Mouse (Mus musculus) CH12.LX (cell line): ENCODE results near the gene Ifi27l2b. TPM values are rescaled to one million over a fixed set of nuclear protein-coding genes. Genes with fewer than 3 reads are reported as not detected.

Experiments used
- DNase-seq: peaks from one replicate; pipeline ENCODE4 v3.0.0-alpha.2; 2013; ENCODE audit errors: extremely low read depth
- H3K27ac ChIP-seq: 2 replicates; pipeline ENCODE4 v1.5.1; 2012; ENCODE audit warnings: low read depth, mild to moderate bottlenecking, control low read depth, moderate library complexity; ENCODE audit not compliant: insufficient read depth
- H3K27me3 ChIP-seq: replicated peaks from 2 replicates; pipeline ENCODE3; 2012; ENCODE audit warnings: inconsistent platforms
- H3K36me3 ChIP-seq, 2 experiments: replicated peaks in 1 of 2; 2 replicates each; pipeline versions ENCODE3 to v1.6.1; 2012; ENCODE audit warnings: inconsistent platforms in 1 of 2, low read length in 1 of 2, mild to moderate bottlenecking in 1 of 2, mixed read lengths in 1 of 2, moderate library complexity in 1 of 2; ENCODE audit not compliant: control insufficient read depth in 1 of 2, insufficient read depth in 1 of 2
- H3K4me1 ChIP-seq, 2 experiments: 2 replicates each; pipeline ENCODE4 v1.6.1; 2012; ENCODE audit warnings: inconsistent platforms in 1 of 2, moderate library complexity in 1 of 2; ENCODE audit not compliant: insufficient read depth in 2 of 2, control insufficient read depth in 1 of 2
- H3K4me2 ChIP-seq: 2 replicates; pipeline ENCODE4 v1.6.1; 2012; ENCODE audit warnings: low read depth, mild to moderate bottlenecking, control low read depth; ENCODE audit not compliant: poor library complexity, insufficient read depth, severe bottlenecking
- H3K4me3 ChIP-seq, 3 experiments: fragments of 150-350 bp in 1 of 3; sonication (generic) in 1 of 3; replicated peaks in 1 of 3; 2 replicates each; pipeline versions ENCODE3 to v1.5.1; 2011 to 2012; ENCODE audit warnings: low read depth in 2 of 3, low read length in 2 of 3, mild to moderate bottlenecking in 2 of 3, moderate library complexity in 2 of 3, control low read depth in 1 of 3, improper control_type of control experiment in 1 of 3, inconsistent platforms in 1 of 3, mixed read lengths in 1 of 3; ENCODE audit not compliant: poor library complexity in 1 of 3
- H3K79me2 ChIP-seq: replicated peaks from 2 replicates; pipeline ENCODE4 v1.6.1; 2012; ENCODE audit warnings: mild to moderate bottlenecking, moderate library complexity; ENCODE audit not compliant: control insufficient read depth, poor library complexity, insufficient read depth, severe bottlenecking; ENCODE audit errors: extremely low read depth
- H3K9ac ChIP-seq: 2 replicates; pipeline ENCODE4 v1.6.1; 2012; ENCODE audit warnings: low read depth, mild to moderate bottlenecking, control low read depth, moderate library complexity; ENCODE audit not compliant: insufficient read depth
- H3K9me3 ChIP-seq: replicated peaks from 2 replicates; pipeline ENCODE3; 2012; ENCODE audit warnings: low read length, inconsistent platforms, mixed read lengths
- CHD1 ChIP-seq: IDR thresholded peaks from 2 replicates; pipeline ENCODE4 v1.6.1; 2012; ENCODE audit warnings: low read depth, low read length, improper control_type of control experiment, inconsistent platforms
- CHD2 ChIP-seq: IDR thresholded peaks from 2 replicates; pipeline ENCODE4 v1.6.1; 2011; ENCODE audit warnings: low read length, improper control_type of control experiment
- CTCF ChIP-seq, 2 experiments: IDR thresholded peaks in 1 of 2; conservative IDR thresholded peaks in 1 of 2; 2 replicates each; pipeline ENCODE4 v1.5.1; 2011 to 2012; ENCODE audit warnings: low read depth in 2 of 2, low read length in 2 of 2, improper control_type of control experiment in 1 of 2, inconsistent platforms in 1 of 2, mild to moderate bottlenecking in 1 of 2, moderate library complexity in 1 of 2
- EP300 ChIP-seq: IDR thresholded peaks from 2 replicates; pipeline ENCODE4 v1.6.1; 2011; ENCODE audit warnings: low read length, improper control_type of control experiment
- ETS1 ChIP-seq: conservative IDR thresholded peaks from 2 replicates; pipeline ENCODE4 v1.6.1; 2012; ENCODE audit warnings: low read depth, mild to moderate bottlenecking, inconsistent platforms, low read length, improper control_type of control experiment, moderate library complexity
- IRF4 ChIP-seq: IDR thresholded peaks from 2 replicates; pipeline ENCODE4 v1.6.1; 2014; ENCODE audit warnings: low read depth, mild to moderate bottlenecking, inconsistent platforms, low read length, improper control_type of control experiment
- JUN ChIP-seq: IDR thresholded peaks from 2 replicates; pipeline ENCODE4 v1.6.1; 2011; ENCODE audit warnings: low read depth, mild to moderate bottlenecking, low read length, improper control_type of control experiment, moderate library complexity; ENCODE audit not compliant: insufficient read depth
- KAT2A ChIP-seq: IDR thresholded peaks from 2 replicates; pipeline ENCODE4 v1.6.1; 2012; ENCODE audit warnings: low read length, improper control_type of control experiment, inconsistent platforms; ENCODE audit not compliant: insufficient replicate concordance
- MAX ChIP-seq: IDR thresholded peaks from 2 replicates; pipeline ENCODE4 v1.6.1; 2011; ENCODE audit warnings: low read length, improper control_type of control experiment
- MXI1 ChIP-seq: IDR thresholded peaks from 2 replicates; pipeline ENCODE4 v1.6.1; 2011; ENCODE audit warnings: mild to moderate bottlenecking, low read depth, low read length, improper control_type of control experiment
- POLR2AphosphoS2 ChIP-seq: IDR thresholded peaks from 2 replicates; pipeline ENCODE4 v1.6.1; 2011; ENCODE audit warnings: low read depth, low read length, improper control_type of control experiment
- RAD21 ChIP-seq: IDR thresholded peaks from 2 replicates; pipeline ENCODE4 v1.6.1; 2011; ENCODE audit warnings: low read depth, mild to moderate bottlenecking, low read length, improper control_type of control experiment, moderate library complexity
- RCOR1 ChIP-seq: conservative IDR thresholded peaks from 2 replicates; pipeline ENCODE4 v1.6.1; 2012; ENCODE audit warnings: low read depth, mild to moderate bottlenecking, inconsistent platforms, low read length, improper control_type of control experiment
- SIN3A ChIP-seq: IDR thresholded peaks from 2 replicates; pipeline ENCODE4 v1.6.1; 2012; ENCODE audit warnings: low read length, improper control_type of control experiment, inconsistent platforms
- TBP ChIP-seq: conservative IDR thresholded peaks from 2 replicates; pipeline ENCODE4 v1.6.1; 2011; ENCODE audit warnings: low read depth, low read length, improper control_type of control experiment
- UBTF ChIP-seq: IDR thresholded peaks from 2 replicates; pipeline ENCODE4 v1.6.1; 2012; ENCODE audit warnings: low read depth, mild to moderate bottlenecking, inconsistent platforms, low read length, improper control_type of control experiment, moderate library complexity
- USF1 ChIP-seq: IDR thresholded peaks from 2 replicates; pipeline ENCODE4 v1.6.1; 2014; ENCODE audit warnings: low read depth, mild to moderate bottlenecking, inconsistent platforms, low read length, improper control_type of control experiment
- ZC3H11A ChIP-seq: IDR thresholded peaks from 2 replicates; pipeline ENCODE4 v1.6.1; 2012; ENCODE audit warnings: low read depth, mild to moderate bottlenecking, inconsistent platforms, low read length, improper control_type of control experiment
- ZMIZ1 ChIP-seq: IDR thresholded peaks from 2 replicates; pipeline ENCODE4 v1.6.1; 2012; ENCODE audit warnings: low read depth, mild to moderate bottlenecking, inconsistent platforms, low read length, improper control_type of control experiment
- dilution Hi-C: fragments of 300-500 bp; cut with MboI; formaldehyde crosslinking; loops from 2 replicates; pipeline ENCODE4 v1.14.3; 2020; ENCODE audit warnings: low sequenced_read_pairs; ENCODE audit not compliant: extremely low pct_unique_long_range_greater_than_20kb, extremely low pct_ligation_motif_present
- in situ Hi-C: fragments of 300-500 bp; cut with MboI; formaldehyde crosslinking; loops from 3 replicates; pipeline ENCODE4 v1.14.3; 2019; ENCODE audit warnings: low sequenced_read_pairs, low pct_ligation_motif_present, low pct_unique_long_range_greater_than_20kb, mixed read lengths
- polyA plus RNA-seq: library from polyadenylated mRNA; unstranded; fragments of >175 nt; gene quantifications from 2 replicates; pipeline ENCODE4 v1.2.1, GENCODE M21; 2012; ENCODE audit warnings: low read depth; ENCODE audit not compliant: insufficient read length
- total RNA-seq, 2 experiments: library from RNA; depleted of rRNA; stranded (reverse); fragments of 300-350 nt in 1 of 2; fragments of >200 nt in 1 of 2; gene quantifications; 2 replicates each; pipeline ENCODE4 v1.2.3; 2012 to 2014

The Ifi27l2b gene
- total and polyA plus RNA-seq, 3 experiments = not detected

- Histone ChIP-seq H3K4me2 (0 out of 2 replicates have a peak overlapping the region, but pooled peaks have one; percentile 22), H3K27me3 (no peaks in the 10 kb centered on the region), H3K9me3 (no peaks in the 10 kb centered on the region), H3K27ac (peak overlapping the region; percentile 71)
- DNase-seq = peak; percentile 65
- TF ChIP-seq KAT2A (no peak), JUN (no peak), SIN3A (no peak), CHD2 (0 out of 2 replicates have a peak, but pooled peaks have one; percentile 28), MXI1 (no peak), ZMIZ1 (0 out of 2 replicates have a peak, but pooled peaks have one; percentile 36), RAD21 (no peak), CTCF (conservative IDR thresholded peaks at IDR 0.05 in 1 of 2, IDR thresholded peaks at IDR 0.05 in 1 of 2; ENCODE audit: low read depth in 2 of 2, low read length in 2 of 2) (no peak), CHD1 (peak; percentile 86), UBTF (no peak), RCOR1 (no peak), USF1 (no peak), MAX (no peak), IRF4 (peak; percentile 7; the same call in 1 of the 2 replicates), TBP (no peak), ZC3H11A (no peak), EP300 (peak; percentile 10; the same call in 1 of the 2 replicates), POLR2AphosphoS2 (no peak), ETS1 (no peak; the same call in 1 of the 2 replicates)
- TF ChIP-seq, all 38 proteins: peak for 5
- dilution Hi-C loops = no loop called here
- peaks cover 36 to 72% of the 10 kb centered on the region in 2 experiments for H3K36me3 ChIP-seq
- H3K4me3 ChIP-seq = no peak overlapping the region
- no peaks in the 10 kb centered on the region; the same call in 1 of the 2 replicates for H3K79me2 ChIP-seq
- H3K9ac ChIP-seq = no peak overlapping the region; the same call in 1 of the 2 replicates
- peaks cover 25 to 71% of the 10 kb centered on the region in 2 experiments for H3K4me1 ChIP-seq
- in situ Hi-C loops = no loop called here
Measured at GRCm38 (mm10) chr12:103437601-103438000, 19.4 kb downstream of the Ifi27l2b start.

DNA sequence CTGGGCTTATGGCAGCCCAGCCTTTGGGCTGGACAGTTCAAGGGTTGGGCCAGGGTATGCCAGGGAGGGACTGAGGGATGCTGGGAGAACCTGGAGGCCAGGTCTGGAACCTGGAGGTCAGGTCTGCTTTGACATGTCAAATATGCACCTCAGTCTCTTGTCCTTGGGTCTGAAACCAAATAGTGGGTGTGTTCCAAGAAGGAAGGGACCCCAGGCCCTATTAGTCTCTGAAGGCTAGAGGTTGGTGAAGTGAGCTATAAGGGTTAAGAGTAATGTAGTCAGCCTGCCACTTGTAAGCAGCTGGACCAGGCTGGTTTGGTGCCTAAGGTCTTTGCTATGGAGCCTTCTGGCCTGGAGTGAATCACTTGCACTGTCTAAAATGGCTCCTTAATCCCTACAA lies 22.2 kb downstream of the Ifi27l2b start:
- H3K4me2 ChIP-seq = peak overlapping the region; percentile 80
- in situ Hi-C loops = no loop called here
- H3K27me3 ChIP-seq = no peaks in the 10 kb centered on the region
- no peak for DNase-seq
- no peaks in the 10 kb centered on the region; the same call in 1 of the 2 replicates for H3K79me2 ChIP-seq
- H3K27ac ChIP-seq = no peak overlapping the region
- dilution Hi-C loops = no loop called here
- peaks cover 25 to 55% of the 10 kb centered on the region in 2 experiments for H3K4me1 ChIP-seq
- no peak for TF ChIP-seq ZMIZ1
- peak overlapping the region; percentile 99 for H3K9ac ChIP-seq
- H3K9me3 ChIP-seq = no peaks in the 10 kb centered on the region
- peak overlapping the region; percentile 61 to 73 (median 64) for H3K4me3 ChIP-seq
- H3K36me3 ChIP-seq = peaks cover 27 to 45% of the 10 kb centered on the region in 2 experiments
